Mouse (Mus musculus): ENCODE data around the gene Eml2. TPM values are rescaled to one million over a fixed set of nuclear protein-coding genes. Genes with fewer than 3 reads are reported as not detected.

The Eml2 gene
- polyA plus RNA-seq, 1 experiment = 11.1 TPM

DNA sequence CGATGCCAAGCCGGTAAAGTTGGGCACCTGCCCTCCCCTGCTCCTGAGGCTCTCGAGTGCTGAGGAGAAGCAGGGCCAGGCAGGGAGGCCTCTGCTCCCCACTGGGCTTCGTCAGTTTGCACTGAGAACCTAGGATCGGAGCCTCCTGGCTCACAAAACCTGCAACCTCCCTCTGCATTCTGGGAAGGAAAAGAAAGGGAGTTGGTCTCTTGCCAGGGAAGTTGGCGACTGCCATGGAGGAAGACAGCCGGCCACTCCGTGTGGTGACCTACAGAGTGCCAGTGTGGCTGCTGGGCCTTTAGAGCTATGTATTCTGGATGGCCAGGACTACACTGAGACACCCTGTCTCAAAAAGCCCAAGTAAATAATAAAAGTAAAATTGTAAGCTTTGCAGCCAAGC is 21.4 kb upstream of the Eml2 start:
- H3K36me3 ChIP-seq (ENCODE audit: control insufficient read depth, insufficient read depth, low read length) = peaks cover 4% of the 10 kb centered on the region
- H3K4me3 ChIP-seq (ENCODE audit: control insufficient read depth, low read depth, low read length) = no peak overlapping the region

DNA sequence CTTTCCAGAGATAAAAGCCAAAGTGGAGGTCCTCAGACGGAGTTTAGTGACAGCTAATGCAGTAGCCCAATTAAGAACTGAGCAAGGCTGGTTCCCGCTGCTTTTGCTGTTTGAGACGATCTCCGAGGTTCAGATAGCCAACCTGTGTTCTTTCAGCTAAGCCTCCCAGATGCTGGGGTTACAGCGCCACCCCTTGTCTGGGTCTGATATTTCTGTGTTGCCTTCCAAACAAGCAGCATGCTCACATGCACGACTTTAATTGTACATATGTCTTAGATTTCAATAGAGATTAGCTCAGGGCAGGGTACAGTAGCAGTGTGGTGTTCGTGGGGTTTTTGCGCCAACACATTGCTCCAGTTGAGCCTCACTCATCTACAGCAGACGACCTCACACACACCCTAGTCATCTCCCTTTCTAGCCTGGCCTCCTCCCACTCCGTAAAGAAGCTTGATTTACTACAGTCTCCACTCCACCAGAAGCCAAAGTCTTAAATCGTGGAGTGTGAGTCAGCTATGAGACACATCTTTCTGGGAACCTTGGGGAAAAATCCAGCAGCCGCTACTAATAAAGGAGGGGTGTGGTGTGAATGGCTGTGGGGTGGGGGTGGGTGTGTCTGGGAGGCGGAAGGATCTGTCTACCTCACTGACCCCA is 20.3 kb upstream of the Eml2 start:
- H3K4me1 ChIP-seq (ENCODE audit: control insufficient read depth, insufficient read depth, low read length) = peaks cover 16% of the 10 kb centered on the region
- no peak for TF ChIP-seq POLR2A (IDR thresholded peaks at IDR 0.05; ENCODE audit: control insufficient read depth, low read depth, low read length)
- no peak overlapping the region for H3K4me3 ChIP-seq (ENCODE audit: control insufficient read depth, low read depth, low read length)
- H3K36me3 ChIP-seq (ENCODE audit: control insufficient read depth, insufficient read depth, low read length) = peaks cover 4% of the 10 kb centered on the region
- H3K27ac ChIP-seq (ENCODE audit: control insufficient read depth, insufficient read depth, low read depth, low read length) = no peak overlapping the region
- no peaks in the 10 kb centered on the region for H3K27me3 ChIP-seq (ENCODE audit: control insufficient read depth, insufficient read depth, low read length)

More for the DNA sequence above, 21.4 kb upstream of the Eml2 start:
- Histone ChIP-seq H3K27me3 (ENCODE audit: control insufficient read depth, insufficient read depth, low read length) (no peaks in the 10 kb centered on the region), H3K4me1 (ENCODE audit: control insufficient read depth, insufficient read depth, low read length) (peaks cover 10% of the 10 kb centered on the region), H3K27ac (ENCODE audit: control insufficient read depth, insufficient read depth, low read depth, low read length) (no peak overlapping the region)
- TF ChIP-seq CTCF (IDR thresholded peaks at IDR 0.05; ENCODE audit: control insufficient read depth, insufficient read depth, insufficient replicate concordance, low read depth, low read length) (no peak), POLR2A (IDR thresholded peaks at IDR 0.05; ENCODE audit: control insufficient read depth, low read depth, low read length) (no peak)

DNA sequence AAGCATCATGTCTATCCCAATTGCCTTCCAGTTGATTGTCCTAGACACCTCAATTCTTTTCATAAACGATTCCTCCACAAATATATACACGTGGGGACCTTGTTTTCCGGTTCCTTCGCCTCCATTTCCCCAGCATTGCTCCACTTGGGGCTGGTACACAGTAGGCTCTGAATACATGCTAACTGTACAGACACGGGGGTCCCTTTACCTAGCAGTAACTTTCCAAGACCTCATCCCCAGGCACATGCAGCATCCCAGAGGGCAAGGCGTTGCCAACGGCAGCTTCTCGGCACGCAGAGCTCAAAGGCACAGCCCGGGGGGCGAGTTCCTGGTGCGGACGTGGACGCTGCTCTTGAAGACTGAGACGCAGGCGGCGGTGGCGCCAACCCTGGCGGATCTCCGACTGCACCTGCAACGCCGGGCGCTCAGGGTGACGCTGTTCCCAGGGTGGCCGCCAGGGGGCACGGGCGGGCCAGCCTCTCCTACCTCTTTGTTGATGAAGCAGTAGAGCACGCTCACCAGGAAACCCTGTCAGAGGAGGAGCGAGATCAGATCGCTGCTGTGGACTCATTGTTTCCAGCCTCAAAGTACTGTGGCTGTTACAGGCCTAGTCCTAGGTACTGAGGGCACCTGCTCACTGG is 18.9 kb upstream of the Eml2 start:
- no peaks in the 10 kb centered on the region for H3K27me3 ChIP-seq (ENCODE audit: control insufficient read depth, insufficient read depth, low read length)
- TF ChIP-seq POLR2A (IDR thresholded peaks at IDR 0.05; ENCODE audit: control insufficient read depth, low read depth, low read length) (no peak), CTCF (IDR thresholded peaks at IDR 0.05; ENCODE audit: control insufficient read depth, insufficient read depth, insufficient replicate concordance, low read depth, low read length) (peak; percentile 92)
- no peak overlapping the region; the same call in 1 of the 2 replicates for H3K4me3 ChIP-seq (ENCODE audit: control insufficient read depth, low read depth, low read length)
- H3K27ac ChIP-seq (ENCODE audit: control insufficient read depth, insufficient read depth, low read depth, low read length) = no peak overlapping the region
- no peaks in the 10 kb centered on the region; the same call in 1 of the 2 replicates for H3K36me3 ChIP-seq (ENCODE audit: control insufficient read depth, insufficient read depth, low read length)
- H3K4me1 ChIP-seq (ENCODE audit: control insufficient read depth, insufficient read depth, low read length) = peaks cover 16% of the 10 kb centered on the region

DNA sequence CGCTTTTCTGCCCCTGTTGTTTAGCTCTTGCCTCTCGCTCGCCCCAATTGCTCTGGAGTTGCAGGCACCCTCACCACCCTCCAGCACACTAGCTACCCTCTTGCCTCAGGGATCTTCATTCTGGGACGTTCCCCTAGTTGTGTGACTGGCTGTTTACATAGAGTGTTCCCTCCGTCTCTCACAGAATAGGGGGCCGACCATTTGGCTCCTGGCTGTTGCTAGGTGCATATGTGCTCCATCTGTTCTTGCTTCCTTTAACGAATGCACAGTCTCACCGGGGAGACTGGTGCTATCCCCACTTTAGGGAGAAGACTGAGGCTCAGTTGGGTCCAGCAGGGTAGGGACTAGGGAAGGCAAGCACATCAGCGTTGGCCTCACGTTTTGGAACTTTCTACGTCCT is 17.6 kb upstream of the Eml2 start:
- Histone ChIP-seq H3K27me3 (ENCODE audit: control insufficient read depth, insufficient read depth, low read length) (no peaks in the 10 kb centered on the region), H3K4me3 (ENCODE audit: control insufficient read depth, low read depth, low read length) (no peak overlapping the region), H3K36me3 (ENCODE audit: control insufficient read depth, insufficient read depth, low read length) (no peaks in the 10 kb centered on the region), H3K27ac (ENCODE audit: control insufficient read depth, insufficient read depth, low read depth, low read length) (no peak overlapping the region), H3K4me1 (ENCODE audit: control insufficient read depth, insufficient read depth, low read length) (peaks cover 19% of the 10 kb centered on the region)
- no peak for TF ChIP-seq CTCF (IDR thresholded peaks at IDR 0.05; ENCODE audit: control insufficient read depth, insufficient read depth, insufficient replicate concordance, low read depth, low read length)
- TF ChIP-seq POLR2A (IDR thresholded peaks at IDR 0.05; ENCODE audit: control insufficient read depth, low read depth, low read length) = no peak

DNA sequence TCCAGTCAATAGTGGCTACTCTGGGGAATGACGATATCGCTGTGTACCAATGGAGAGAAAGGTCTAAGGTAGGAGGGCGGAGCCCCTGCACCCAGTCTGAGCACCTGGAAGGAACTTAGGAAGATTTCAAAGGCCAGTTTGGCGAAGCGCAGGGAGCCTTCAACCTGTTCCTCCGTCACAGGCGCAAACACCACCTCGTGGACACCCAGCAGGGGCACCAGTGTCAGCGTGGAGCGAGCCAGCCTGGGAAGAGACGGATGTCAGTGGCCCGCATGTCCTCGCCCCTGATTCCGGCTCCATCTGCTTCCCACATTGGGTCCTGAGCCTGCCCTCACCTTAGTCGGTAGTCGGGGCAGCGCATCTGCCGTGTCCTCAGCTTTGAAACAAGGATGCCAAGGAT is 16.8 kb upstream of the Eml2 start:
- Histone ChIP-seq H3K4me1 (ENCODE audit: control insufficient read depth, insufficient read depth, low read length) (peaks cover 26% of the 10 kb centered on the region), H3K4me3 (ENCODE audit: control insufficient read depth, low read depth, low read length) (peak overlapping the region; percentile 39), H3K27ac (ENCODE audit: control insufficient read depth, insufficient read depth, low read depth, low read length) (no peak overlapping the region), H3K27me3 (ENCODE audit: control insufficient read depth, insufficient read depth, low read length) (no peaks in the 10 kb centered on the region), H3K36me3 (ENCODE audit: control insufficient read depth, insufficient read depth, low read length) (no peaks in the 10 kb centered on the region)
- no peak for TF ChIP-seq POLR2A (IDR thresholded peaks at IDR 0.05; ENCODE audit: control insufficient read depth, low read depth, low read length)
- TF ChIP-seq CTCF (IDR thresholded peaks at IDR 0.05; ENCODE audit: control insufficient read depth, insufficient read depth, insufficient replicate concordance, low read depth, low read length) = no peak

DNA sequence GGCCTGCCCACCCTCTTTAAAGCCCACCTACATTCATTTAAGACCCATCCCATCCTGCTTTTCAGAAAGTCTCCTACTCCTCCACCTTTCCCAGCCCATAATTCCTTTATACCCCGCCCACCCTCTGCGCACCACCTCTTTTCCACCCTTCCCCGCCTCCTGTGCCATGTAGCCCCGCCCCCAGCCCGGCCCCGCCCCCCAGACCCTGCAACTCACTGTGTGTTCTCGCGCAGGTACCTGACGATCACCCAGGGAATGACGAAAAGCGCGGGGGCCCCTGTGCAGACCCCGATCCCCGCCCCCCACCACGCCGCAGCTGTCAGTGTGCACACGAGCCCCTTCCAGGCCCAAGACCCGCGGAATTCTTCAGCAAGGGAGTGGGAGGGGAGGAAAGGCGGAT is 16.1 kb upstream of the Eml2 start:
- no peak for TF ChIP-seq CTCF (IDR thresholded peaks at IDR 0.05; ENCODE audit: control insufficient read depth, insufficient read depth, insufficient replicate concordance, low read depth, low read length)
- TF ChIP-seq POLR2A (IDR thresholded peaks at IDR 0.05; ENCODE audit: control insufficient read depth, low read depth, low read length) = no peak
- H3K27me3 ChIP-seq (ENCODE audit: control insufficient read depth, insufficient read depth, low read length) = no peaks in the 10 kb centered on the region
- peaks cover 29% of the 10 kb centered on the region for H3K4me1 ChIP-seq (ENCODE audit: control insufficient read depth, insufficient read depth, low read length)
- H3K4me3 ChIP-seq (ENCODE audit: control insufficient read depth, low read depth, low read length) = peak overlapping the region; percentile 39
- no peak overlapping the region for H3K27ac ChIP-seq (ENCODE audit: control insufficient read depth, insufficient read depth, low read depth, low read length)
- H3K36me3 ChIP-seq (ENCODE audit: control insufficient read depth, insufficient read depth, low read length) = no peaks in the 10 kb centered on the region

DNA sequence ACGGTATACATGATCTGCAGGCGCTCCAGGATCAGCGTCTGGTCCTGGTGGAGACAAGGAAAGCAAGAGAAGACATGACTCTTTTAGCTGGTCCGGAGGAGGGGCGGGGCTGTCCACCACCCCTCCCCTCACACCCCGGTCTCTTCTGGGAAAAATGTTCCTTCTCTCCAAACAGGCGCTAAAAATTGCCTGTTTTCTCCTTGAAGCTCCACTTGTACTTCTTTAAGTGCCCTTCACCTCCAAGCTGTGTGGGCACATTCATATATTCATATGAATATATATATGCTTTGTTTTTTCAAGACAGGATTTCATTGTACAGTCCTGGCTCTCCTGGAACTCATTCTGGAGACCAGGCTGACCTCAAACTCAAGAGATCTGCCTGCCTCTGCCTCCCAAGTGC is 13.3 kb upstream of the Eml2 start:
- no peaks in the 10 kb centered on the region for H3K27me3 ChIP-seq (ENCODE audit: control insufficient read depth, insufficient read depth, low read length)
- H3K27ac ChIP-seq (ENCODE audit: control insufficient read depth, insufficient read depth, low read depth, low read length) = no peak overlapping the region
- peaks cover 29% of the 10 kb centered on the region for H3K4me1 ChIP-seq (ENCODE audit: control insufficient read depth, insufficient read depth, low read length)
- H3K4me3 ChIP-seq (ENCODE audit: control insufficient read depth, low read depth, low read length) = peak overlapping the region; percentile 62
- TF ChIP-seq CTCF (IDR thresholded peaks at IDR 0.05; ENCODE audit: control insufficient read depth, insufficient read depth, insufficient replicate concordance, low read depth, low read length) (no peak), POLR2A (IDR thresholded peaks at IDR 0.05; ENCODE audit: control insufficient read depth, low read depth, low read length) (no peak)
- no peaks in the 10 kb centered on the region for H3K36me3 ChIP-seq (ENCODE audit: control insufficient read depth, insufficient read depth, low read length)

All from testis, adult 2 months (tissue).